Mouse (Mus musculus): ENCODE measurements around the gene Slc2a9. TPM values are rescaled to one million over a fixed set of nuclear protein-coding genes. Genes with fewer than 3 reads are reported as not detected.

Gene Slc2a9
- total RNA-seq (2021) (1 to 10 TPM; 1.3 to 1.6 TPM), polyA plus RNA-seq (2012; rRNA removed) (1.6 and 1.9 TPM in 2 replicates)
- long read RNA-seq, partial matches to known transcripts = 0 of 1 reads
- long read RNA-seq, other reads (novel, unspliced or antisense) = 1 of 1 reads

GRCm38 (mm10) chr5:38502992-38503391 is at the start of gene Slc2a9:
Gene Slc2a9 (minus strand): TSS chr5:38503143.
- Histone ChIP-seq H3K79me2 (replicated peaks; ENCODE audit: control insufficient read depth, insufficient read depth, low read length) (no peaks in the 10 kb centered on the region), H3K36me3 (ENCODE audit: control insufficient read depth, insufficient read depth, low read length) (no peaks in the 10 kb centered on the region), H3K27me3 (ENCODE audit: control insufficient read depth, insufficient read depth, low read length) (no peaks in the 10 kb centered on the region; the same call in 1 of the 2 replicates), H3K27ac (no peak within 1 kb of the TSS), H3K9ac (ENCODE audit: low read depth, low read length) (no peak within 1 kb of the TSS), H3K4me1 (ENCODE audit: control insufficient read depth, insufficient read depth, low read length) (no peaks in the 10 kb centered on the region), H3K4me3 (no peak within 1 kb of the TSS)
- intact Hi-C loops (cut with DNase I) = no loop called here
- no peak for DNase-seq
- no peak for TF ChIP-seq POLR2A (IDR thresholded peaks at IDR 0.05; ENCODE audit: insufficient read depth, low read depth, low read length)
- TF ChIP-seq CTCF (IDR thresholded peaks at IDR 0.05) = no peak
- TF ChIP-seq EP300 (IDR thresholded peaks at IDR 0.05; ENCODE audit: insufficient read depth, low read depth, low read length) = no peak
- WGBS = 84% methylated on average over 4 of the region's 4 CpGs

DNA sequence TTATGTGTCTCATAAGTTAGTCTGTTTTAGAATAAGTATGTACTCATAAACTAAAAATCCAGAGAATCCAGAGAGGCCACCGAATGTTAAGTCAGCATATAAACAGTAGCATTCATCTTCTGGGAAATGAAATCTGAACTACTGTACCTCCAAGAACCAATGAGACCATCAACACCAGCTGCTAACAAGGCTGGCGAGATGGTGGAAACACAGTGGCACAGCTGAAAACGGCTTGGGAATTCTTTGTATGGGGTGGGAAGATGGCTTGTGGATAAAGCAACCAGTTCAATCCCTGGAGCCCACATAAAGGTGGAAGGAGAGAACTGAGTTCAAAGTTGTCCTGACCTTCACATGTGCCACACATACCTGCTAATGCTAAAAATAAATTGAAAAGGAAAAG is 49.7 kb upstream of the Slc2a9 start:
- Histone ChIP-seq H3K27ac (peak overlapping the region; percentile 64), H3K9ac (ENCODE audit: low read depth, low read length) (no peak overlapping the region), H3K79me2 (replicated peaks; ENCODE audit: control insufficient read depth, insufficient read depth, low read length) (peaks cover 9% of the 10 kb centered on the region), H3K27me3 (ENCODE audit: control insufficient read depth, insufficient read depth, low read length) (no peaks in the 10 kb centered on the region), H3K36me3 (ENCODE audit: control insufficient read depth, insufficient read depth, low read length) (peaks cover 47% of the 10 kb centered on the region), H3K4me3 (no peak overlapping the region), H3K4me1 (ENCODE audit: control insufficient read depth, insufficient read depth, low read length) (peaks cover 41% of the 10 kb centered on the region)
- no peak for TF ChIP-seq POLR2A (IDR thresholded peaks at IDR 0.05; ENCODE audit: insufficient read depth, low read depth, low read length)
- no peak for TF ChIP-seq EP300 (IDR thresholded peaks at IDR 0.05; ENCODE audit: insufficient read depth, low read depth, low read length)
- TF ChIP-seq CTCF (IDR thresholded peaks at IDR 0.05) = no peak
- WGBS = 58% methylated on average over 3 of the region's 3 CpGs
- DNase-seq = no peak
- intact Hi-C loops (cut with DNase I) = no loop called here

GRCm38 (mm10) chr5:38550221-38550768 is 47.4 kb upstream of the Slc2a9 start:
- no peak overlapping the region for H3K9ac ChIP-seq (ENCODE audit: low read depth, low read length)
- H3K4me1 ChIP-seq (ENCODE audit: control insufficient read depth, insufficient read depth, low read length) = peaks cover 40% of the 10 kb centered on the region

GRCm38 (mm10) chr5:38549461-38549909 is 46.5 kb upstream of the Slc2a9 start:
- TF ChIP-seq POLR2A (IDR thresholded peaks at IDR 0.05; ENCODE audit: insufficient read depth, low read depth, low read length) (no peak), EP300 (IDR thresholded peaks at IDR 0.05; ENCODE audit: insufficient read depth, low read depth, low read length) (no peak), CTCF (IDR thresholded peaks at IDR 0.05) (no peak)
- no peak overlapping the region for H3K4me3 ChIP-seq
- H3K79me2 ChIP-seq (replicated peaks; ENCODE audit: control insufficient read depth, insufficient read depth, low read length) = peaks cover 6% of the 10 kb centered on the region; the same call in 1 of the 2 replicates
- peaks cover 58% of the 10 kb centered on the region for H3K36me3 ChIP-seq (ENCODE audit: control insufficient read depth, insufficient read depth, low read length)
- H3K27ac ChIP-seq = peak overlapping the region; percentile 76
- intact Hi-C loops (cut with DNase I) = loop anchor here (1.0 kb wide), 1 partner anchor 30 kb away; no protein-coding TSS in a partner anchor
- H3K4me1 ChIP-seq (ENCODE audit: control insufficient read depth, insufficient read depth, low read length) = peaks cover 36% of the 10 kb centered on the region
- H3K9ac ChIP-seq (ENCODE audit: low read depth, low read length) = no peak overlapping the region
- H3K27me3 ChIP-seq (ENCODE audit: control insufficient read depth, insufficient read depth, low read length) = no peaks in the 10 kb centered on the region
- WGBS = 7% methylated on average over 3 of the region's 3 CpGs
- peak in 1 of 2 experiments; percentile 29 for DNase-seq

More at GRCm38 (mm10) chr5:38550221-38550768, 47.4 kb upstream of the Slc2a9 start:
- Histone ChIP-seq H3K27me3 (ENCODE audit: control insufficient read depth, insufficient read depth, low read length) (no peaks in the 10 kb centered on the region), H3K4me3 (no peak overlapping the region), H3K36me3 (ENCODE audit: control insufficient read depth, insufficient read depth, low read length) (peaks cover 56% of the 10 kb centered on the region), H3K27ac (peak overlapping the region; percentile 76), H3K79me2 (replicated peaks; ENCODE audit: control insufficient read depth, insufficient read depth, low read length) (peaks cover 6% of the 10 kb centered on the region; the same call in 1 of the 2 replicates)
- intact Hi-C loops (cut with DNase I) = no loop called here
- no peak for DNase-seq
- TF ChIP-seq POLR2A (IDR thresholded peaks at IDR 0.05; ENCODE audit: insufficient read depth, low read depth, low read length) (no peak), EP300 (IDR thresholded peaks at IDR 0.05; ENCODE audit: insufficient read depth, low read depth, low read length) (no peak), CTCF (IDR thresholded peaks at IDR 0.05) (no peak)
- 22% methylated on average over 1 of the region's 1 CpGs for WGBS

GRCm38 (mm10) chr5:38547375-38547774 is 44.4 kb upstream of the Slc2a9 start:
- TF ChIP-seq CTCF (IDR thresholded peaks at IDR 0.05) (no peak), EP300 (IDR thresholded peaks at IDR 0.05; ENCODE audit: insufficient read depth, low read depth, low read length) (no peak)
- H3K27me3 ChIP-seq (ENCODE audit: control insufficient read depth, insufficient read depth, low read length) = no peaks in the 10 kb centered on the region
- H3K4me1 ChIP-seq (ENCODE audit: control insufficient read depth, insufficient read depth, low read length) = peaks cover 34% of the 10 kb centered on the region
- no peak overlapping the region for H3K9ac ChIP-seq (ENCODE audit: low read depth, low read length)
- no peaks in the 10 kb centered on the region for H3K79me2 ChIP-seq (replicated peaks; ENCODE audit: control insufficient read depth, insufficient read depth, low read length)
- H3K27ac ChIP-seq = peak overlapping the region; percentile 31; the same call in 1 of the 2 replicates
- WGBS = 25% methylated on average over 6 of the region's 6 CpGs
- intact Hi-C loops (cut with DNase I) = no loop called here
- no peak overlapping the region for H3K4me3 ChIP-seq
- H3K36me3 ChIP-seq (ENCODE audit: control insufficient read depth, insufficient read depth, low read length) = peaks cover 65% of the 10 kb centered on the region
- peak in 1 of 2 experiments; percentile 42 for DNase-seq

Measured in heart, adult 2 months (tissue).